Mouse (Mus musculus): ENCODE measurements at regions not wholly inside any gene's neighbourhood (a gene's known extent, or its start where the extent isn't known, plus 50 kb on each side); places are given as distances from the start of the nearest gene placed in this dataset.

DNA sequence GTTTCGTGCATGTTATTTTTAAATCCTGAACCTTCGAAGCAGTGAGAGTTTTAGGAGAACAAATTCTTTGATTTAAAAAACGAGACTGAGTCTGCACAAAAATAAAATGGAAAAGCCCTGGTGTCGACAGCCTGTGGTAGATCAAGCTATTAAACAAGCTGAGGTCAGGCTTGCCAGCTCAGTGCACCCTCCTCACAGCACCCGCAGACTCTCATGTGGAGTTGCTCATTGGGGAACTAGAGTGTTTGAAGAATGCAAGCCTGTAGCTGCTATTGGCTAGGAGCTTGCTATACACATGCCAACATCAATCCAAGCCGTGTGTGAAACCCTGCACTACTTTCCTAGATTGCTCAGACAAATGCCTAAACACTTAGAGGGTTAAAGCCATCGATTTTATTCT is 223.1 kb upstream of the Jade1 start:
- TF ChIP-seq CTCF (IDR thresholded peaks at IDR 0.05) (no peak), EP300 (IDR thresholded peaks at IDR 0.05; ENCODE audit: insufficient read depth, low read depth, low read length) (no peak), POLR2A (IDR thresholded peaks at IDR 0.05; ENCODE audit: insufficient read depth, low read depth, low read length) (no peak)

All from heart, adult 2 months (tissue).